Mouse (Mus musculus) liver (tissue): ENCODE results near the gene Hes1.

ENCODE experiments used
- DNase-seq: peaks from one replicate; pipeline ENCODE4 v3.0.0-alpha.2; 2020; ENCODE audit warnings: mixed read lengths

Gene Hes1

DNA sequence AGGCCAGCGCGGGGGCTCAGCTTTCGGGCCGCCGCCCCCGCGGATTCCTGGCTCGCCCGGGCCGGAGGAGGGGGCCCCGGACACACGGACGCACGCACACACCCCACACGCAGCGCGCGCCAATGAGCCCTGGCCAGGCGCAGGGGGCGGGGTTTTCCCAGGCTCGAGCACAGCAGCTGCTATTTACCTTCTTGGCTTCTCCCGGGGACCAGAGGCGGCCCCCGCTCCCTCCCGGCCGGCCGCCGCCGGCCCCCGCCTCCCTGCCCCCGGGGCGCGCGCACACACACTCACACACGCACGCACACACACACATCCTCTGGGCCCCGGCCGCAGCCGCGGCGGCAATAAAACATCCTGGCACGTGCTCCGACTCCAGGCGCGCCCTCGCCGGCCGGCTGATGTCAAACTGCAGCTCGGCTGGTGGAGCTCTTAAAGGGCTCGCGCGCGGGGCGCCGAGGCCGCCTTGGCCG lies at the start of gene Hes1:
TSS of gene Hes1 (plus strand) at position 401 of the 470 bp plus-strand sequence.
- peak; percentile 87 for DNase-seq

DNA sequence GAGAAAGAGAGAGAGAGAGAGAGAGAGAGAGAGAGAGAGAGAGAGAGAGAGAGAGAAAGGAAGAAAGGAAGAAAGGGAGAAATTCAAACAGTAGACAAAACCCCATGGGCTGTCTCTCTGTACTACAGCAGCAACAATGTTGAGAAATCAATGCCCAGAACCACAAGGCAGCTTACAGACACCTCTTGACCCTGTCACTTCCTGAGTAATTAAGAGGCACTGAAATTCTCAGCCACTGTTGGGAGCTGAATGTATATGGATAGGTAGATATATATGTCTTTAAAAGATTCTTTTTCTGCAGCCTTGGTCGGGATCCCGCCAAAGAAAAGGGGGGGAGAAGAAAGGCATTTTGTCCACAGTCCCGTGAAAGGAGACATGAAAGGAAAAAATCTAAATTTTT lies 48.1 kb upstream of the Hes1 start:
- DNase-seq = no peak

- no peak for DNase-seq
Observed at GRCm38 (mm10) chr16:30020124-30020523, 44.1 kb upstream of the Hes1 start.

GRCm38 (mm10) chr16:30022352-30022751 lies 41.8 kb upstream of the Hes1 start:
- no peak for DNase-seq

DNA sequence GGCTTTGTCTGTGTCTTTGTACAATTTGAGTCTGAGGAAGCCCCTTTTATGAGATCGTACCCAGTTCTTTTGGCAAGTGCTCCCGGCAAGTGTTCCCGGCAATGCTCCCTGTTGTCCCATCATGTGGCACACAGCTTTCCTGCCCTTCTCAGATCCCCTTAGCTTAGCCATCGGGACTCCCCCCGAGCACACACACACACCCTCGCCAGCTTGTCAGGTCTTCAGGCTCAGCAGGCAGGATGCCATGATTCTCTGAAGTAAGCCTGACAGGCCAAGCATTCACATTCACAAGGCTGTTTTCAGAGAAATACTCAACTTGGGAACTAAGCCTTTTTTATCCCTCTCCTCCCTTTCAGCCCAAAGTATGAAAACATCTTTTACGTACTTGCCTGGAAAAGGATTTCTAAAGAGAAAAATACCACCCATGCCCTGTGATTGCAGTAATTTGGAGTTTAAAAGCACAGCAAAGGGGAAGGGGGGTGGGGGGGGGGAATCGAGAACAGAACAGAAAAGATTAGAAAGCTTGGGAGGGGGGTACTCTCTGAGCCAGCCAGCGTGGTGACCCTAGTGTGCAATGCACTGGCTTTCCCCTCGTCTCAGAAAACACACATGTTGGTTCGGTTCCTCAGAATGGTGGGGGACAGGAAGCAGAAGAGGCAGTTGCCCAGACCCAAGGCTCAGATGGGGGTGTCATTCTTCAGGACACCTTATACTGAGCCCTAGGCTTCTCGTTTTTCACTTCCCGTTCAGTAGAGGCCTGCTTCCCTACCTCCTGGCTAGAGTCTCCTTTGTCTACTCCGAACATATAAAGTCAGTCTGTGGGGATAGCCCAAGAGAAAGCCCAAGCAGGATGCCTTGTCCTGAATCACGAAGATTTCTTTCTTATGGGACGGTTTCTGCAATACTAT lies 41.0 kb upstream of the Hes1 start:
- no peak for DNase-seq

DNA sequence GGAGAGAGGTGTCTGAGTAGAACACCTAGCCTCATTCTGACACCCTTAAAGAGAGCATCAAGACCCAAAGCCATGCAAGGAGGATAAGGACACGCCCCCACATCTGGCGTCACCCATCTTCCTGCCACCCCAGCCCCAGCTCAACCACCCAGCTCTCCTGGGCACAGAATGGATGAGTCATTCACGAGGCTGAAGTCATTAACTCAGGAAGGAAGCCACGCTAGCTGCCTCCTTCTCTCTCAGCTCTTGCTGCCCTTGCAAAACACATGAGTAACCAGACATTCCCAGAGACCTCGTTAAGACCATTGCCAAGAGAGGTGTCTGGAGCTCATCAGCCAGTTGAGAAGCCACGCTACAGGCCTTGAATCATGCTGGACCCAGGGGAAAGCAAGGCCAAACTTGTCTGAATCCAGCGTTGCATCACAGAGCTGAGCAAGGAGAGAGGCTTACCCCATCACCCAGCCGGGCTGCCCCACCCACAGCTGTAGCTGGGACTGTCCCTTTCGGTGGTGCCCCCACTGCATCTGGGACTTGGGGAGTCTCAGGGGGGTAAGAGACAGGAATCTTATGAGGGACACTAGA lies 39.4 kb upstream of the Hes1 start:
- no peak for DNase-seq

DNA sequence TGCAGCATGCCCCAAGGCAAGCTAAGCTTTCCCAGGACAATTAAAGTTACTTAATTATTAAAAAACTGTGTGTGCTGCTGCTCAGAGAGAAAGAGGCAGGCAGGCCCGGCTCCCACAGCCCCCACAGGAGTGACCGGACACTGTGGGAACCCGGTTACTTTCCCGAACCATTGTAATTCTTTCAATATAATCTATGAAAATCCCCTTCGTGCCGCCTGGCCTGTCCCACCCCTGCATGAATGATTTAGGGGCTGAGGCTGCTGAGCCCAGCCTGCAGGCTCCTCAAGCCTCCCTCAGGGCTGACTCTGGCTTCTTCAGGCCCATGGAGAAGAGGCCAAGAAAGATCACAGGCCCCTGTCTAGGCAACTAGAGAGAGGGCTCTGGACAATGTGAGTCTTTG lies 36.0 kb upstream of the Hes1 start:
- DNase-seq = no peak

DNA sequence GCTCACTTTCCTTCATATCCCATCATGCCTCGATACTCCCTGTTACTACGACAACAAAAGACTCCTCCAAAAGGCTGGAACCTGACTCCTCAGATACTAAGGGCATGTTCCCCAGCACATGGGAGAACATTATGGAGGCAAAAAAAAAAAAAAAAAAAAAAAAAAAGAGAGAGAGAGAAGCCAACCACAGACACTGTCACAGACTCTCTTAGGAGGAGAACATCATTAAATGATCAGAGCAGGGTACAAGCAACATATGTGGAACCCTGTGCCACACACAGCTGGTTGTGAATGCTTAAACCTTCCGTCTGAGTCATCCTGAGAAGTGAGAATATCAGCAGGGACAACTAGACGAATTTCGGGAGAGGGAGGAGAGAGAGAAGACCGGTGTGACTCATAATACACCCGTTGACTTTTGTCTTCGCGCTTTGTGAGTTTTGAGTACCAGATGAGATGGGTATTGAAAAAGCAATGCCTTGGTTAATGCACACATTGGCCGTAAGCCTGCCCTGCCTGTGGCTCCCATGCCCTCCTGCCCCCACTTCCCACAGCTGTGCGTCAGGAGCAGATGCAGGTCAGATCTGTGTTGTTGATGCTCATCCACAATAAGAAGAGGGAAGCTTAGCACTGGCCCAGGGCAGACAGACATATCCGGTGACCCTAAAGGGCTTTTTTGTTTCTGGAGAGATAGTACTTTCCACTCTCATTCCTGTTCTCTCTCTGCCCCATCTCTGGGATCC lies 34.8 kb upstream of the Hes1 start:
- no peak for DNase-seq

DNA sequence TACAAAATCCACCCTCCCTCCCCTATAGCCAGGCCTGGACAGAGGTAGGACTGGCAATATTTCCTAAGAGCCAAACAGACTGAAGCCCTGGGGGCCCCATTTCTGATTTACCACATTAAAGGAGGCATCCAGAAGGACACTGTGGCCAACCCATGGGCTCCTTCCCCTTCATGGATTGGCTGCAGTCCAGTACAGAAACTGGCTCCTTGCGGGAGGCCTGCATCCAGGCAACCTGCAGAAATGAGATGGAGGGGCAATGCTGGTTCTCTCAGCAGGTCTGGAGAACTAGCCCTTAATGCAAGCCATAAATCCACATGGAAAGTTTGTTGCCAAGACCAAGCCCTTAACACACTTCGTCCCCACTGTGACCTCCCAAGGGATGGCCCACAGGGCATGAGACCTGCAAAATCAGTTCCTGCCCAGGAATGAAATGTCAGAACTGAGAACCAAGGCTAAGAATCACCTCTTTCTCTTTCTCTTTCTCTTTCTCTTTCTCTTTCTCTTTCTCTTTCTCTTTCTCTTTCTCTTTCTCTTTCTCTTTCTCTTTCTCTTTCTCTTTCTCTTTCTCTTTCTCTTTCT lies 31.8 kb upstream of the Hes1 start:
- no peak for DNase-seq

GRCm38 (mm10) chr16:30033390-30033789 lies 30.8 kb upstream of the Hes1 start:
- no peak for DNase-seq

DNA sequence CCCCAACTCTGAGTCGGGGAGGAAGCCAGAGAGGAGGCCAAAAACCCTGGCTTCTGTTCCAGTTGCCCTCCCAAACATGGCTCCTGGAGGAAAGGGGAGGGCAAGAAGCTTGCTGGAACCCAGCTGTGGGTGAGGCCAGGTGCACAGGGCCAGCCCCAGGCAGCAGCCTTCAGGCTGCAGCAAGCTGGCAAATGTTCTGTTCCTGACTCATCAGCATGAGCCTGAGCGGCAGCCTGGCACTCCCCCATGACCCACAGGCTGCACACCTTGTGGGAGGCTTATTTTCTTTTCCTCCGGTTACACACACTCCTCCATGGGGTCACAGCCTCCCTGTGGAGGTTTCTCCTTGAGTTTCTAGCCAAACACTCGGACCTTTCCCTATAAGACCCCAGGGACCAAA lies 30.2 kb upstream of the Hes1 start:
- no peak for DNase-seq

GRCm38 (mm10) chr16:30034521-30034920 lies 29.7 kb upstream of the Hes1 start:
- no peak for DNase-seq

- DNase-seq = no peak
Observed at GRCm38 (mm10) chr16:30034979-30035440, 29.2 kb upstream of the Hes1 start.

- DNase-seq = no peak
Observed at GRCm38 (mm10) chr16:30036104-30036503, 28.1 kb upstream of the Hes1 start.

- no peak for DNase-seq
Observed at GRCm38 (mm10) chr16:30038663-30039593, 25.3 kb upstream of the Hes1 start.

- DNase-seq = no peak
Observed at GRCm38 (mm10) chr16:30039841-30040240, 24.3 kb upstream of the Hes1 start.

DNA sequence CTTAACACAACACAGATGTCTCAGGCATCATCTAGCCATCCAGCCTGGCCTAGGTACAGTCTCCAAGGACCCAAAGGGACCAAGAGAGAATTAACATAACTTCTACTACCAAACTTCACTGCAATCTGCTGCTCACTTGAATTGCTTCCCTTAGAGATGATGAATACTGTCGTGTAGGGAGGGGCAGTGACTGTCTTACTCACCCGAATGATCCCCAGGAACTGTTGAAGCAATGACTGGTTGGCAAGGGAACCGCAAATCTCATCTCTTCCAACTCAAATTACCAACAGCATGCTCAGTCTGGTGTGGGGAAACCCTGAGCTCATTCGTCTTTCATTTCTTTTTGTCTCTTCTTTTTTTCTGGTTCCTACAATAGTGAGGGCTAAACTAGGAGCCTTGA lies 21.3 kb upstream of the Hes1 start:
- no peak for DNase-seq

DNA sequence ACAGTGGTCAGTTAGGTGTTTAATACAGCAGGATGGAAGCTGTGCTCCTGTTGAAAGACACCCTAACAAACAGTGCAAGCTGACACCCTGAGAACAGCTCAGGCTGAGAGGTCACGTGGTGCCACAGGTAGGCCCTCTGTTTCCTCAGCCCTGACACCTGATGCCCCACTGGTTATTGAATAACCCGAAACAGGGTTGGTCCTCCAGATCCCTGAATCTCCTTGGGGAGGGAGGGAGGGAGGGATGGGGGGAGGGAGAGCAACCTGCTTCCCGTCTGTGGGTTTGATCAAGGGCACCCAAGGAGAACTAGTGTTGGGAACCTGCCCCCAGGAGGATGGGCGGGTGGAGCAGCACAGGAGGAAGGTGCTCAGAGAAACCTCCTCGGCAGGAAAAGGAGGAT lies 18.6 kb upstream of the Hes1 start:
- DNase-seq = peak; percentile 32

DNA sequence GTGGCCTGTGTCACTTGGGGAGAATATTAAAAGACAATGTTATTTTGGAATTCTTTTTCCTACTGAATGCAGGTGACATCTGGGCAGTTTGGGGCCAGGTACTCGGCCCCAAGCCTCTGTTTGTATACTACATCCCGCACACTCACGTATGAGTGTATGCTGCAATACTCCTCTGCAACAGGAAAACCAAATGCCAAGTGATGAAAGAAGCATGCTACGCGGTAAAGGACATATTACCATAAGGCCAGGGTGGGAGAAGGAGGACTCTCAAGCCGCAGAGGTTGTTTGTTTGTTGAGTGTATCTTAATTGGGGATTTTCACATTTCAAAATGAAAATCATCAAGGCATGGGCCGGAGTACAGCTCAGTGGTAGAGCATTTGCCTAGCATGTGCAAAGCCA lies 17.2 kb upstream of the Hes1 start:
- DNase-seq = no peak

GRCm38 (mm10) chr16:30047421-30047831 lies 16.8 kb upstream of the Hes1 start:
- no peak for DNase-seq

GRCm38 (mm10) chr16:30050767-30051490 lies 13.3 kb upstream of the Hes1 start:
- DNase-seq = no peak
